Mouse (Mus musculus) midbrain, postnatal 0 days (tissue): ENCODE results near the gene Bbip1. TPM values are rescaled to one million over a fixed set of nuclear protein-coding genes. Genes with fewer than 3 reads are reported as not detected.

Experiments
- ATAC-seq: fragments of 200-750 bp; cut with Nextera tagmentation; 2 replicates; pipeline ENCODE4 v1.8.0; 2017; ENCODE audit warnings: moderate number of reproducible peaks, mild to moderate bottlenecking, moderate TSS enrichment, moderate library complexity; ENCODE audit not compliant: low FRiP score
- DNase-seq: peaks from one replicate; pipeline ENCODE4 v3.0.0-alpha.2; 2015; ENCODE audit warnings: low spot score
- H3K27ac ChIP-seq: fragments of 300-500 bp; sonication (generic); 2 replicates; pipeline ENCODE4 v1.5.1; 2014; ENCODE audit warnings: low read depth, mild to moderate bottlenecking, low read length, mixed read lengths
- H3K27me3 ChIP-seq: fragments of 300-500 bp; sonication (generic); 2 replicates; pipeline ENCODE4 v1.6.1; 2014; ENCODE audit warnings: low read length, control low read depth, mixed read lengths; ENCODE audit not compliant: insufficient read depth
- H3K36me3 ChIP-seq: fragments of 300-500 bp; sonication (generic); 2 replicates; pipeline ENCODE4 v1.6.1; 2014; ENCODE audit warnings: low read length, control low read depth, mixed read lengths; ENCODE audit not compliant: insufficient read depth
- H3K4me1 ChIP-seq: fragments of 300-500 bp; sonication (generic); 2 replicates; pipeline ENCODE4 v1.6.1; 2014; ENCODE audit warnings: mild to moderate bottlenecking, control low read depth, antibody characterized with exemption, low read length, mixed read lengths; ENCODE audit not compliant: insufficient read depth
- H3K4me2 ChIP-seq: fragments of 300-500 bp; sonication (generic); 2 replicates; pipeline ENCODE4 v1.6.1; 2014; ENCODE audit warnings: low read depth, mild to moderate bottlenecking, low read length, mixed read lengths; ENCODE audit not compliant: poor library complexity, severe bottlenecking
- H3K4me3 ChIP-seq: fragments of 300-500 bp; sonication (generic); 2 replicates; pipeline ENCODE4 v1.5.1; 2014; ENCODE audit warnings: low read depth, mild to moderate bottlenecking, low read length, moderate library complexity
- H3K9ac ChIP-seq: fragments of 300-500 bp; sonication (generic); replicated peaks from 2 replicates; pipeline ENCODE4 v1.6.1; 2014; ENCODE audit warnings: mild to moderate bottlenecking, low read length, moderate library complexity, mixed read lengths; ENCODE audit not compliant: poor library complexity, severe bottlenecking
- H3K9me3 ChIP-seq: fragments of 300-500 bp; sonication (generic); 2 replicates; pipeline ENCODE4 v1.6.1; 2016; ENCODE audit warnings: low read length, control low read depth
- CTCF ChIP-seq: IDR thresholded peaks from 2 replicates; pipeline ENCODE4 v1.5.1; 2016; ENCODE audit warnings: antibody characterized with exemption, mild to moderate bottlenecking
- whole genome bisulfite sequencing: fragments of 180-500 bp; shearing (Covaris S2); extraction: QIAGEN DNeasy Blood & Tissue Kit; methylation state at CpG from one replicate; pipeline ENCODE4 v1.1.7; 2014; 5-methylcytosine and 5-hydroxymethylcytosine counted together
- polyA plus RNA-seq: library from polyadenylated mRNA; unstranded; fragments of >200 nt; fragmentation: Nextera tagmentation; extraction: Ambion mirVana; gene quantifications from 2 replicates; pipeline ENCODE4 v1.2.1, GENCODE M21; 2015
- total RNA-seq: library from RNA; depleted of rRNA; stranded (reverse); fragments of >200 nt; gene quantifications from 2 replicates; pipeline ENCODE4 v1.2.3, GENCODE M21; 2014; rRNA removed

The Bbip1 gene
- total and polyA plus RNA-seq, 2 experiments from 2014 or later: 74.2 to 154 TPM

- no peak overlapping the region for H3K27ac ChIP-seq
- H3K36me3 ChIP-seq: no peaks in the 10 kb centered on the region
- ATAC-seq (no peak), DNase-seq (peak; percentile 5)
- H3K27me3 ChIP-seq: no peaks in the 10 kb centered on the region
- H3K4me2 ChIP-seq: no peak overlapping the region
- H3K9ac ChIP-seq: no peak overlapping the region
- no peaks in the 10 kb centered on the region for H3K4me1 ChIP-seq
- WGBS: 26% methylated on average over 10 of the region's 10 CpGs
- no peak overlapping the region for H3K4me3 ChIP-seq
- no peak for TF ChIP-seq CTCF
- no peaks in the 10 kb centered on the region for H3K9me3 ChIP-seq
Measured at GRCm38 (mm10) chr19:53885450-53885849, 59.0 kb downstream of the Bbip1 start.

- H3K27ac ChIP-seq: no peak overlapping the region
- ATAC-seq (no peak), DNase-seq (no peak)
- H3K4me1 ChIP-seq: no peaks in the 10 kb centered on the region
- no peak for TF ChIP-seq CTCF
- no peaks in the 10 kb centered on the region for H3K27me3 ChIP-seq
- H3K4me3 ChIP-seq: no peak overlapping the region
- H3K4me2 ChIP-seq: no peak overlapping the region
- H3K9ac ChIP-seq: no peak overlapping the region
- no peaks in the 10 kb centered on the region for H3K36me3 ChIP-seq
- H3K9me3 ChIP-seq: no peaks in the 10 kb centered on the region
- WGBS: 38% methylated on average over 5 of the region's 5 CpGs
Measured at GRCm38 (mm10) chr19:53881786-53882185, 62.6 kb downstream of the Bbip1 start.

GRCm38 (mm10) chr19:53880460-53880859 lies 64.0 kb downstream of the Bbip1 start:
- Histone ChIP-seq H3K4me1 (no peaks in the 10 kb centered on the region), H3K9me3 (no peaks in the 10 kb centered on the region), H3K36me3 (no peaks in the 10 kb centered on the region), H3K9ac (no peak overlapping the region), H3K27ac (no peak overlapping the region), H3K4me2 (no peak overlapping the region), H3K4me3 (no peak overlapping the region), H3K27me3 (no peaks in the 10 kb centered on the region)
- TF ChIP-seq CTCF: no peak
- ATAC-seq (no peak), DNase-seq (no peak)
- WGBS: 71% methylated on average over 1 of the region's 1 CpGs

Other genes starting within 250 kb of the Bbip1 start
- gene Pdcd4, start 52.4 kb downstream of the Bbip1 start, total RNA-seq: 19.5 and 19.8 TPM in 2 replicates
- gene Pdcd4, start 52.4 kb downstream of the Bbip1 start, polyA plus RNA-seq: 77.3 and 96.7 TPM in 2 replicates
- gene Shoc2, start 321 bp downstream of the Bbip1 start, total RNA-seq: 77.3 and 85.1 TPM in 2 replicates
- 46.2 and 49.4 TPM in 2 replicates for gene Shoc2, start 321 bp downstream of the Bbip1 start, polyA plus RNA-seq
- gene Adra2a, start 99.5 kb upstream of the Bbip1 start, total RNA-seq: 25.1 and 30.5 TPM in 2 replicates
- 2.9 and 3.4 TPM in 2 replicates for gene Adra2a, start 99.5 kb upstream of the Bbip1 start, polyA plus RNA-seq